Mouse (Mus musculus) cerebellum, adult 18-20 months (tissue): ENCODE data around the gene Ghdc.

ENCODE experiments used
- DNase-seq, 2 experiments: peaks; one replicate each; pipeline ENCODE4 v3.0.0; 2021

Gene Ghdc

DNA sequence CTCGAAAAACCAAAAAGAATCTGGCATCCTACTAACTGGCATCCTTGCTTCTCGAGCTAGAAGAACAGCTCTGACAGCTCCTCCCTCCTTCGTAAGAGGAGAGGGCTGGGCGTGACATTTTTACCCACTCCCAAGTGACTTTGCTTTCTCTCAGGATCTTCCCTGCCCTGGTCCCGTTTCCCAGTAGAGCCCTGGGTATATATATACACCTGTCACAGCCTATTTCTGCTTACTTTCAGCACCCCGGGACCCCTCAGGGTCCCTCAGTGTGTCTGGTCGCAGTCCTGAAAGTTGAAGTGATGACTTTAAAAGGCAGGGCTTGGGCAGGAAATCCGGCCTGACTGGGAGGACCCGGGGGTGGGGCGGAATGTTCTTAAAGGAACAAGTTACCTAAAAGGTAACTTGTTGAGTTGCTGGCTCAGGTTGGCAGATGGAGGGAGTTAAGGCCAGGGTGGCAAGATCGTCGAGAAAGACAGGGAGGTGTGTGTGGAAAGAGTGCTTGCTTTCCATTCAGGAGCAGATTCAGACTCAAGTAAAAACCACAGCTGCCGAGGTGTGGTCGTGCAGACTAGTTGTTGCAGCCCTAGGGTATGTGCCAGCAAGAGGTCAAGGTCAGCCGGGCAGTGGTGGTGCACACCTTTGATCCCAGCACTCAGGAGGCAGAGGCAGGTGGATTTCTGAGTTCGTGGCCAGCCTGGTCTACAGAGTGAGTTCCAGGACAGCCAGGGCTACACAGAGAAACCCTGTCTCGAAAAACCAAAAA lies at the start of gene Ghdc:
TSS of gene Ghdc (minus strand) at position 312 of the 763 bp plus-strand sequence.
- DNase-seq: peak; percentile 72 to 78

DNA sequence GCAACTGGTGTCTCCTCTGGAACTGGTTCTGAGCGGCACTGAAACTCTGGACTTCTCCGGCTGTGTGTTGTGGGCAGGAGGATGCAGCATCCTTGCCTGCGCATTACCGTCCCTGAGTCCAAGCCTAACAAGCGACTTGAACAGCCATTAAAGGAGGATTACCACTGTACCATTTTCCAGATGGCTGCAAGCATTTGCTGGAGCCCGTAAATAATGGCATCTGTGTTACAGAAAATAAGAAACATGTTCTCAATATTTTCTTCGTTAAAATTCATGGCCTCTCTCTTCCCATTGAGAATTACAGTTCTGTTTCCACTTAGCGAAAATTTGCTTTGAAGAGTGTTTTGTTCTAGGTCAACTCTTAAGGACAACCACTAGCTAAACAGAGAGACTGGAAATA lies 49.3 kb upstream of the Ghdc start:
- DNase-seq: no peak

DNA sequence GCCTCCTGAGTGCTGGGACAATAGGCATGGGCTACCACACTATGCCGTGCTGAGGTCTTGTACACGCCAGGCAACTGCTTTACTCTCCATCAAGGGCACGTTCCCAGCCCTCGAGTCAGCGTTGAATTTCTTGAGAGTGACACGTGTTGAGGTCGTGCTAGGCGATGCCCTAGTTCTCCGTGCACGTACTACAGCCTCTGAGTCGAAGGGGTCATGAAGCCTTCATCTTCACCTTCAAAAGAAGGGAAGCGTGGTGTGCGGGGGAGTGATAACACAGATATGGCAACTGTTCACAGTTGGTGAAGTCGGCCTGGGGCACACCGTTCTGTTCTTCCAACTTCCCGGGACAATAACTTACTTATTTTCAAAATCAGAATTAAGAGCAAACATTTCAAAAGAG lies 48.9 kb upstream of the Ghdc start:
- no peak for DNase-seq

DNA sequence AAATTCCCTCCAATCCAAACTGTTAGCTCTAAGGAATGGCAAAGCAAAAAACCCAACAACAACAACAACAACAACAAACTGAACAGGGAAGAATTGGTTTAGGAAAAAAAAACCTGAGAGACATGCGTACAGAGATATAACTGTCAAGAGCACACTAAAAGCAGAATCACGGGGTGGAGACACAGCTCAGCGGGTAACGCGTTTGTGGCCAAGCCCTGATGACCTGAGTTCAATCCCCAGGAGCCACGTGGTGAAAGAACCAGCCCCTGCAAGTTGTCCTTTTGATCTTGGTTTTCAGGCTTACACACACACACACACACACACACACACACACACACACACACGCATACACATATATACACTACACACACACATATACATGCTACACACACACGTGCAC lies 48.3 kb upstream of the Ghdc start:
- peak in 1 of 2 experiments; percentile 26 for DNase-seq

DNA sequence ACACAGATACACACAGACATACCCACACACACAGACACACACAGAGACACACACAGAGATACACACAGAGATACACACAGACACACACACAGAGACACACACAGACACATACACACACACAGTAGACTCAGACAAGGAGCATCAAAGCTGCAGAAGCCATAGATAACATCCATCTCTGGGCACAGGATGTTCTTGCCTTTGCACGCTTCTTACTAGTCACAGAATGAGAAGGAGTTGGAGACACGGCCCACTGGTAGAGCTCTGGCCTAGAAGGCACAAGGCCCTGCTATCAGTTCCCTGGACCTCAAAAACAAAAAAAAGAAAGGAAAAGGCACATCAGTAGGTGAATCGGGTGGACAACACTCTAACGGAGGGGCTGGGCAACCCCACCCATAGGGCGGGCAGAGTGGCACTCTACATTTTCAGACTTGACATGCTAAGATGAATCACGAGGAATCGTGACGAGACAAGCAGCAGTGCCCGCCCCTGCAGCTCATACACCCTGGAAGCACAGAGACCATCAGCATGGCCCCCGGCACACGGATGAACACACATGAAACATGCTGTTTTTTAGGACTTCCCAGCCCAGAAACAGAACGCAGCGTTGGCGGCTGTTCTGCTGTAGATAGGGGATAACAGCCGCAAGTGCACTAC lies 47.7 kb upstream of the Ghdc start:
- peak in 1 of 2 experiments; percentile 22 for DNase-seq

DNA sequence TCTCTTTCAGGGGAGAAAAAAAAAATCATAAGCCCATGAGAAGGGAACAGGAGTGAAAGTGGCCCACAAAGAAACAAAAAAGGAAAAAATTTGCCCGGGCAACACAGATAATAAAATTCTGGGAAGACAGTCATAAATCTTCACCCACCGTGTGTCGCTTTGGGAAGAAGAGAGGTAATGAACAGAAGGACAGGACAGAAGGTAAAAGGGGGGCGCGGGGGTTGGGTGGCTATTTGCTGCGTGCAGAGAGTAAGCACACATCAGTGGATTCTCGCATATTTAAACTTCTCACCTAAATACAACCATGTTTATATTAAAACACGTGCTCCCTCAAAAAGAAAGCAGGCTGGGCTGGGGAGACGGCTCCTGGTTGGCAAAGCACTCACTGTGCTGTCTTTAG lies 46.6 kb upstream of the Ghdc start:
- peak; percentile 81 to 87 for DNase-seq

DNA sequence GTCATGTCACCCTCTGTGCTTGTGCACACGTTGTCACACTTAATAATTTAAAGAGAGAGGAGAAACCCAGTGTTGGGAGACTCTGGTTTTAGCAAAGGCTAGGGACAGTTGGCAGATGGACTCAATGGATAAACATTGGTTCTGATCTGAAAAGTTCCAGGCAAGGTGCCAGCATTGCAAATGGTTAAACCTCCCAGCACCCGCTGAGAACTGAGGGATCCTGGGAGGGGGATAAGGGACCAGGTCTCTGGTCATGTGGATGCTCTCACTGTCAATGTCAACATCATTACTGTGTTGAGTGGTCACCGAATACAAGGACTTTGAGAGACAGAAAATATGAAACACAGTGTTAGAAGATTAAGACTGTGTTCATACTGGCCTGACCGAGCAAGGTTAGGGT lies 46.0 kb upstream of the Ghdc start:
- peak; percentile 71 to 77 for DNase-seq

DNA sequence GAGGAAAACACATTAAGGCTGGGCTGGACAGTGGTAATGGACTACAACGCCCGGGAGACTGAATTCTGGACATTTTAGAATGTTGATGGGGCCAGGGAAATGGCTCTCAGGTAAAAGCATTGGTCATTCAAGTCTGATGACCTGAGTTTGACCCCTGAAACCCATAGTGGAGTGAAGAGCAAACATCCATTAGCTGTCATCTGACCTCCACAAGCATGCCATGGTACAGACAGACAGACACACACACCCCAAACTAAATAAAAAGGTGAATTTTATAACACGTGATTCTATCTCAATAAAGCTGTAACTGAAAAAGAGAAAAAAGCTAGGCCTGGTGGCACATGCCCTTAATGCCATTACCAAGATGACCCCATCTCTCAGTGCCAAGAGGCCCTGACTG lies 45.6 kb upstream of the Ghdc start:
- DNase-seq: no peak

DNA sequence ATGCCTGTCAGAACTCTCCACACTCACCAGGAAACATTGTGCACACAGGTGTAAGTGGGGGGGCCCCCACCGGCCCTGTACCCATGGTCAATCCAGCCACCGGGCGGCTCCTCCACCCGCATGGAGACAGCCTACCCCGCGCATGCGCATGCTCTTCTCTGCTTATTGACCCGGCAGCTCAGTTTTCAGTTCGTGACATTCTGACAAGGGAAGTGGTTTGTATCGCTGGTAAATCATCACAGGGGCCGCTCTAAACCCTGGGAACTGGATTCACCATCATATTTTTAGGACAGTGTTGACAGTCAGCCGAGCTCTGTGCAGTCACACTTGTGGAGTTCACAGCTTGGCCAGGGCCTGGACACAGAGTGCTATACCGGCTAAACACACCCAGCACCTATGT lies 43.7 kb upstream of the Ghdc start:
- peak; percentile 54 to 57 for DNase-seq

DNA sequence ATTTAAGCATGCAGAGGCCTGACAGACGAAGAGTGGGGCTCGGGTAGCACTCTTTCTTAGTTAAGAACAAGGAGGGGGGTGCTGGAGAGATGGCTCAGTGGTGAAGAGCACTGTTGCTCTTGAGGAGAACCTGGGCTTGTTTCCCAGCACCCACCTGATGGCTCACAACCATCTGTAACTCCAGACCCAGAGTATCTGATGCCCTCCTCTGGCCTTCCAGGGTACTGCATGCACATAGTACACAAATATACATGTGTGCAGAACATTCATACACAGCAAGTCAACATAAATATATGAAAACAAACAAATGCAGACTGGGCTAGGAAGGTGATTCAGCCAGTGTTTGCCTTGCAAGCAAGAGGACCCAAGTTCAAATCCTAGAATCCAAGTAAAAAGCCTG lies 40.4 kb upstream of the Ghdc start:
- no peak for DNase-seq

DNA sequence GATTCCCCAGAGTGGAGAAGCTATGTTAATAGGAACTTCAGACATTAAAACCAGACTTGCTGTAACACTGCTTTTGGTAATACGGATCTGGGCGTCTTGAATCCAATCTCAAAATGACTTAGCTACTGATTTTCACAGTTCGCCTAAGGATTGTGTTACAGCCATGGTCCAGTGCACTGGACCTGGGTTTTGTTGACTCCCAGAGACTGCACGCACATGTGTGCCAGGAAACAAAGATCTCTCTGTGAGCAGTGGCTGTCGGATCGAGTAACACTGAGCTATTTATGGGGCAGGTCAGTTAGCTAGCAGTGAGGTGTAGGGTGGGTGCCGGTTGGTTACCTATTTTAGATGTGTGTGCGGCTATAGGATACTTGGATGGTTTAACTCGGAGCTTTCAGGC lies 39.8 kb upstream of the Ghdc start:
- DNase-seq: no peak

DNA sequence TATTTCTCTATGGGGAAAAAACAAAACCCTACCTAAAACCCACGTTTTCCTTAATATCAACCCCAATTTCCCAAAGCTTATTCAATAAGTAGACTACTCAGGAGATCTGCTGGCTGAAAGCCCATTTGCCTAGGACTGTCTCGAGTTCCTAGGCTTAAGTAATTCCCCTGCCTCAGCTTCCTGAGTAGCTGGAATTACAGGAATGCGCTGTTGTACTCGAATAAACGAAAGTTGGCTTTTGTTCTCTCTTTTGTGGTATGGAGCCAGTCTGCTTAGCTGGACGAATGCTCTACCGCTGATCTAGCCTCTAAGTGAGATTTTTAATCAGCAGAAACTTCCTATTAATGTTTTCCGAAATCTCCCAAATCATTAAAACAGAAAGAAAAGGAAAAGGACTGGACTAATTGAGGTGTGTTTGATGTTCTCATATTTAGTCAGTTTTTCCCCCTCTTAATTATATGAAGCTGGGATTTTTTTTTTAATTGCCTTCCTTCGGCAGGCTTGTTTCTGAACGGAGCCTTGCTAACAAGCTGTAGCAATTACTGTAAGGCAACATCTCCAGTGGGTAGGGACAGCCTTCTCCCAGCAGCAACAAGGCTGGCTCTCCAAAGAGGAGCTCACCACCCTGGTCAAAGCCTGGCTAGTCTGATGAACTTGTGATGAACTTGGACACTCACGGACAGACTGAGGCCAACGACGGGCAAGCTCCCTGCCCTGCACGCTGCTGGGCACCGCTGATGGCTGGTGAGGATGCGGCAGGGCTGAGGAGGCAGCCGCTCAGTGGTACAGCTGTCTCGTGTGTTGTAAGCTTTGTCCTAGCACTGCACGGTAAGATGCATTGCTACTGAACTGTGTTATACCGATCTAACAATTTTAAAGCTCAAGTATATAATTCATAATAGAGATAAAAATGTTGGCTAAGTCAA lies 35.9 kb upstream of the Ghdc start:
- no peak for DNase-seq

DNA sequence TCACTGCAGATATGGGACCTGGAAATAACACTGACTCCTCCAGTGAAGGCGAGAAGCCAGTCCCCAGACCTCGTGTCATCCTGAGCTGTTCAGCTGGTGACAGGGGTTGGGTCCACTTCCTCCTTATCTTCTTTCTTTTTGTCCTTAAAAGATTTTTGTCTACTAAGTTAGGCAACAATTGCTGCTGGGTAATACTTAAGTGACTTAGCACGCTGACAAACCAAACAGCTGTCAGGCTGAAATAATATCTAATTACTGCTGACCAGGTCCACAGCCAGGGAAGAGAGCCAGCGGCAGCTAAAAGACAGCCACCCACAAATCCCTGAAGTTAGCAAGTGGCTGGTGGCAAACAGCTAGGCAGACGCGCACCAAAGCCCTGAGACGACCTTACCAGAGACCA lies 34.8 kb upstream of the Ghdc start:
- no peak for DNase-seq

DNA sequence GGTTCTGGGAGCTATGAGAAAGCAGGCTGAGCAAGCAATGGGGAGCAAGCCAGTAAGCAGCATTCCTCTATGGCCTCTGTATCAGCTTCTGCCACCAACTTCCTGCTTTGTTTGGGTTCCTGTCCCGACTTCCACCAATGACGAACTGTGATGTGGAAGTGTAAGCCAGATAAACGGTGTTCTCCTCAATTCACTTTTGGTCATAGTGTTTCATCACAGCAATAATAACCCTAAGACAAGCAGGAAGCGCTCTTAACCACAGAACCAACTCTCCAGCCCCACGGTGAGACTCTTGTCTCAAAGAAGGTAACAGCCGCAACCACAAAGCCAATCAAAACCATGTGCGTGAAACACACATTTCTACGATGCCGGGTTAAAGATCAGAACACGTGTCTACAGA lies 33.7 kb upstream of the Ghdc start:
- no peak for DNase-seq

DNA sequence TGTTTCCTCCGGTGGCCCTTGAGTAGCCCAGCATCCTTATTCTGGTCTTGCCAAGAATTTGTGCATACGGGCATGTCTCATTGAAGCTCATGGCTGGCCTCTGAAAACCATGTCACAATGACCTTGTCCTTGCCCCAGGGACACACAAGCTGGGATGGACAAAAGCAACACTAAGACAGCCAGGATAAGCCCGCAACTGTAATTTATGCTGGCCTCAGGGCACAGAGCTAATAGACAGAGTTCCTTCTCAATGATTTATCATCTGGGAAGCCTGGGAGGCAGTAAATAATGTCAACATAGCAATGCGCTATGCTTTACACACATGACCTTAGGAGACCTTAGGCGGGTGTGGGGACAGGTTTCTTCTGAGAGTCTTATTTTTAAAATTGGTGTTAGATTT lies 28.7 kb upstream of the Ghdc start:
- no peak for DNase-seq

DNA sequence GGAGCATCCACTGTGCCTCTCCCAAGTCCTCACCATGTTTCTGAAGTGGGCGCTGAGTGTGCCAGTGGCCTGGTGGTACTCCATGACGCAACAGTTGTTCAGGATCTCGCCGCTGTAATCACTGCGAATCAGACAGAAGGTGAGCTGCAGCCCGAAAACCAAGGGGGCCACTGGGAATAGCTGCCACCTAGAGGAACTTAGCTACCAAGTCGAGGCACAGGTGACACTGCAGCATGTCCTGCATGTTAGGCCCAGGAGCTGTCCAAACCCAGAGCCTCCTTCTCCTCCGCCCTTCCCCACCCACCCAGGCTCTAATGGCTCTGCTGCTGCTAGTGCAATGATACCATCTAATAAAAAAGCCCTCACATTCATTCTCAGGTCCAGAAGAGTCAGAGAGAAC lies 25.8 kb upstream of the Ghdc start:
- no peak for DNase-seq

DNA sequence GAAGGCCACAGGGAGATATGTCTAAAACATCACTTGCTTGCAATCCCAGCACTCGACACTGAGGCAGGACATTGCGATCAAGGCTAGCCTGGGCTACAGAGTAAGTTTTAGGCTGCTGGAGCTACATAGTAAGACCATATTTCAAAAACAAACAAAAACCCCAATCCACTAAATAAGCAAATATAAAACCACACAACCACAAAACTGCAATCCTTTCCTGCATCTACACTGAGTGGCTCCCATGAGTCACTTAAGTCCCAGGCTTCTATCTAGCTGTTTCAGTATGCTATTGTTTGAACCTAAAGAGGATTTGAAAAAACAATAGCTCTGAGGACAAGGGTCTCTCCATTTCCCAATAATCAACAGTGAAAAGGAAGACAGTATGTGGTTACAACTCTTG lies 24.6 kb upstream of the Ghdc start:
- DNase-seq: no peak

DNA sequence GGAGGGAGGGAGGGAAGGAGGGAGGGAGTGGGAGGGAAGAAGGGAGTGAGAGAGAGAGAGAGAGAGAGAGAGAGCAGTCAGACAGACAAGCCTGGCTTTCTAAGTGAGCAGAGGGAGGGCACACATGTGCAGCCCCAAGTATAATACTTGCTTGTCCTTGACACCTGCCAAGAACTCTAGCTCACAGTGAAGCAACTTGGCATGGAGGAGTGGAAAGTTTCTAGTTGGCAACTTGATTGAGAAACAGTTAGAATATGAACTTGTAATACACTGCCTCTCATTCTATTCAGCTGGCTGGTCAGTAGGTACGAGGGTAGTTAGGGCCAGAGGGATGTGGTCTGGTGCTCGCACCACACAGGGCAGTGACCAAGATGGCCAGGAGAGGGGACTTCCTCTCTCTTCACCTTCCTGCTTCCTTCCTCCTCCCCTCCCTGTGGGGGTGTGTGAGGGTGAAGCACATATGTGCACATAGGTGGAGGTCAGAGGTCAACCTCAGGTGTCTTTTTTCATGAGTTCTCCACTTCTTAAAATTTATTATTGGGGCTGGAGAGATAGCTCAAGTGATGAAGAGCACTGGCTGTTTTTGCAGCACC lies 20.8 kb upstream of the Ghdc start:
- DNase-seq: no peak

DNA sequence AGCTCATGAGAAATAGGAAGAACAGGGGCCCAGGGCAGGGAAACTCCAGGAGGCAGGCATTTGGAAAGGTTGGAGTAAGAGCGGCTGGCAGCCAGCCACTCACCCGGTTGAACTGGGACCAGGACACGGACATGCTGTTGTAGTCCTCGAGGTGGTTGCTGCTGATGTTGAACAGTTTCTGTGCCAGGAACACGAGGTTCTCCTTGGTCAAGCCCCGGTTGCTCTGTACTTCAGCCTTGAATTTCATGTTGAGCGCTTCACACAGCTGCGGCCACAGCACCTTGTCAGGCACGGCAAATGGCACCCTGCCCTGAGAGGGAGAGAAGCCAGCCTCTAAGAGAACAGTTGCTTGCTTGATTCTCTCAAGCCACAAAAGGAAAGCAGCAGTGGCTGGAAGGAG lies 19.9 kb upstream of the Ghdc start:
- peak; percentile 73 to 79 for DNase-seq

DNA sequence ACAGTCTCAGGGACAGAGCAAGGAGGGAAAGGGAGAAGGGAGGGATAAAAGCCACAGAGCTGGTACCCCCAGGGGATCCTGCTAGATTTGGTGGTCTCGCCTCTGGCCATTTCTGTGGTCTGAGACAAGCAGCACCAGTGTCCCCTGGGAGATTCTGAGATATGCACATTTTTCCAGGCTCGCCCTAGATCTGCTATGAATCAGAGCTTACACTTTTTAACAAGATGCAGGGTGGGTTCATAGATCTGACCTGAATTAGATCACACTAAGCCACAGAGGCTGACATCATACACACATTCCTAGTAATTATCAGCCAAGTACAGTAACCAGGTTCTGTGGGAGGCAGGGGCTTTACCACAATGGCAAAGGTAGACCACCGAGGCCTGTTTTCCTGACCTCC lies 18.9 kb upstream of the Ghdc start:
- DNase-seq: no peak

DNA sequence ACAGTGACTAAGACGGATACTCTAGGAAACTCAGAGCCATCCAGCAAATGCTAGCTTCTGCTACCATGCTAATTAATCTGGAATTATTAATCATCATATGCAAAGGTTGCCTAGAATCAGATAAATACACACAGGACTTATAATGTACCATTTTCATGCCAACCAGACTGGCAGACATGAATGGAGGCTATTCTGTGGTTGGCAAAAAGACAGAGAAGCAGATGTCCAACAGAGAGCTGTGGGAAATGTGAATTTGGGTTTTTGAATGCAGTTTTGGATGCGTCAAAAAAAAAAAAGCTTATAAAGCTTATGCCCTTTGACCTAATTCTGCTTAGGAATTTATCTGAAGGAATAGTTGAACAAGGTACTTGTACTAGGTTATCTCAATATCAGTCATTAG lies 15.0 kb upstream of the Ghdc start:
- DNase-seq: peak in 1 of 2 experiments; percentile 46

DNA sequence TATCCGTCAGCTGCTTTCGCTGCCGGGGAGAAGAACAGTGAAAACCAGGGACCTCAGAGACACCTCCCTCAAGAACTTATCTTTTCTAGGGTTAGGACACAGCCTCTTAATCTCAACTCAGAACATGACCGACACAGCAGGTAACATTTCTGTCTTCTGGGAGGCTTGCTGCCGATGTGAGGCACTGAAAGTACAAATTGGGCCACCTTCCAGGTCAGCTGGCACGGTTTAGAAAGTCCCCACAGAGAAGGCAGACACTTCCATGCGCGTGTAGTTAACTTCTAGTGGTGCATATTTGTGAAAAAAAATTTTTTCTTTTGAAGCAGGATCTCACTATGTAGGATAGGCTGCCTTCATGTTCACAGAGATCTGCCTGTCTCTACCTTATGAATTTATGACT lies 13.5 kb upstream of the Ghdc start:
- peak; percentile 55 for DNase-seq

DNA sequence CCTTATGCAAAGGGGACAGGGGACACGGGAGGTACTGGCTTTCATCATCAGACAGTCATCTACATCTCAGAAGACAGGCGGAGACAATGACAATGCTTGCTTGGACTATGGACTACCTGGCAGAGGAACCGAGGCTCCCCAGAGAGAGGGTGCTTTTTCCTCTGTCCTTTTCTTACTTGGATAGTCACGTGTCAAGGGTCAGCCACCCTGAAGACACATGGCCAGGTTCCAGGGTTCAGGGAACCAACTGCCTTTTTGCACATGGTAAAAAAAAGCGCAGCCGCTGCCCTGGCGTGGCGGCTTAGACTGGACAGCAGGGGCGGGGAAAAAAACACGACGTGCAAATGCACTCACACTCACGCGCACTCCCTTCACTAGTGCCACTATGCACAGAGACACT lies 11.8 kb upstream of the Ghdc start:
- DNase-seq: no peak
